Mouse (Mus musculus) liver, embryonic 11.5 days (tissue): Measurements from ENCODE around the gene Glb1l. TPM values are rescaled to one million over a fixed set of nuclear protein-coding genes. Genes with fewer than 3 reads are reported as not detected.
"Not testable (repeated sequence)": the region's sequence is repeated elsewhere in the genome, so short reads cannot be mapped to it uniquely, and the experiment has no call there.

ENCODE experiments used
- ATAC-seq: fragments of 200-750 bp; cut with Nextera tagmentation; replicated peaks from 2 replicates; pipeline ENCODE4 v1.8.0; 2017; ENCODE audit warnings: moderate number of reproducible peaks, mild to moderate bottlenecking, moderate TSS enrichment, moderate library complexity; ENCODE audit not compliant: low FRiP score
- DNase-seq: peaks from one replicate; pipeline ENCODE4 v3.0.0-alpha.2; 2017; ENCODE audit warnings: low spot score
- H3K27ac ChIP-seq: fragments of 300-500 bp; sonication (generic); 2 replicates; pipeline ENCODE4 v1.5.1; 2014; ENCODE audit warnings: mild to moderate bottlenecking, low read depth, low read length, control low read depth
- H3K27me3 ChIP-seq: fragments of 300-500 bp; sonication (generic); replicated peaks from 2 replicates; pipeline ENCODE4 v1.6.1; 2014; ENCODE audit warnings: low read length, mixed read lengths; ENCODE audit not compliant: control insufficient read depth, insufficient read depth
- H3K36me3 ChIP-seq: fragments of 300-500 bp; sonication (generic); 2 replicates; pipeline ENCODE4 v1.6.1; 2014; ENCODE audit warnings: mild to moderate bottlenecking, low read length, moderate library complexity, mixed read lengths; ENCODE audit not compliant: control insufficient read depth, insufficient read depth
- H3K4me1 ChIP-seq: fragments of 300-500 bp; sonication (generic); replicated peaks from 2 replicates; pipeline ENCODE4 v1.6.1; 2014; ENCODE audit warnings: low read length, mixed read lengths; ENCODE audit not compliant: control insufficient read depth, insufficient read depth
- H3K4me2 ChIP-seq: fragments of 300-500 bp; sonication (generic); 2 replicates; pipeline ENCODE4 v1.6.1; 2014; ENCODE audit warnings: mild to moderate bottlenecking, control low read depth, moderate library complexity
- H3K4me3 ChIP-seq: fragments of 300-500 bp; sonication (generic); 2 replicates; pipeline ENCODE4 v1.5.1; 2014; ENCODE audit warnings: low read depth, low read length, control low read depth
- H3K9ac ChIP-seq: fragments of 300-500 bp; sonication (generic); 2 replicates; pipeline ENCODE4 v1.6.1; 2014; ENCODE audit warnings: low read depth, low read length, control low read depth
- H3K9me3 ChIP-seq: fragments of 300-500 bp; sonication (generic); 2 replicates; pipeline ENCODE4 v1.6.1; 2016; ENCODE audit warnings: low read length, inconsistent platforms, mixed read lengths; ENCODE audit not compliant: control insufficient read depth
- WGBS: fragments of 180-500 bp; shearing (Covaris S2); extraction: QIAGEN DNeasy Blood & Tissue Kit; methylation state at CpG from one replicate; pipeline ENCODE4 v1.1.7; 2014; 5-methylcytosine and 5-hydroxymethylcytosine counted together
- polyA plus RNA-seq: library from polyadenylated mRNA; unstranded; fragments of >200 nt; fragmentation: Nextera tagmentation; extraction: Ambion mirVana; gene quantifications from 2 replicates; pipeline ENCODE4 v1.2.1, GENCODE M21; 2014

Gene Glb1l
- polyA plus RNA-seq, 1 experiment from 2014 or later = 9.1 TPM

DNA sequence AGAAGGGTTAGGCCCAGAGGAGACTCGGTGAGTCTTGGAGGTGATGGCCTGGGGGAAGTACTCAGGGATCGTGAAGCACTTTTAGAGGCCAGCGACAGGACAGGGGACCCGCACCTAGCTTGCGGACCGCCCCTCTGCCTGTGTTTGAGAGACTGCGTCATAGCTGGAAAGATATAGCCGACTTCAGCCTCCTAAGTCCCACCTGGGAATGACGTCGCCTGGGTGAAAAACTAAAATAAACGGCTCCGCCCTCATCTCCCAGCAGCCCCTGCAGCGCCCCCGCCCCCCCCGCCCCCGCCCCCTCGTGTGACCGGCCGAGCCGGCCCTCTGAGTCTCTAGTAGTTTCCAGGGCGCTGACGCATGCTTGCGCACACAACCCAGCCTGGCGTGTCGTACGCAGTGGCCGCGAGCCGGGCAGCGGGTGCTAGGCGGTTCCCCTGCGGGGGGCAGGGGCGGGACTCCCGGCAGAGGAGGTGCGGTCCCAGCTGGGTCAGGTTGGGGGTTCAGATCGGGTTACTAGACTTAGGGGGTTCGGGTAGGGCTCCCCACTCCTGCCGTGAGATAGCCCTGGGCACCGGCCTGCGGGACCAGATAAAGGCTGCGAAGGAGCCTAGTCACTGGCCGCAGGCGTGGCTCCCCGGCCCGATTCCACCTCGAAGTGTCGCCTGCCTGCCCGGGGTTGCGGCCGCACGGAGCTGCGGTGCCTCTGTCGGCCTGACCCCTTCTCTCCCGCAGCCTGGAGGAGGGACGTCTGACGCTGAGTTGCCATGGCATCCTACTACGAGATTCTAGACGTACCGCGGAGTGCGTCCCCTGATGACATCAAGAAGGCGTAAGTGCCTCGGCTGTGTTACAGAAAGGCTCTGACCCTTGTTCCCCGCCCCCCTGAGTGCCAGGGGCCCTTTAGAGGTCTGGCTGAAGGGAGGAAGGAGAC is 25.8 kb upstream of the Glb1l start, which contains the start of gene Dnajb2:
Gene Dnajb2, plus strand, starts transcription at position 290 of the 934 bp plus-strand sequence.
- Histone ChIP-seq H3K4me2 (peak within 1 kb of the TSS; percentile 90), H3K4me1 (peaks cover 4% of the 10 kb centered on the region; the same call in 1 of the 2 replicates), H3K27ac (peak within 1 kb of the TSS; percentile 93), H3K9me3 (no peaks in the 10 kb centered on the region), H3K36me3 (no peaks in the 10 kb centered on the region), H3K4me3 (peak within 1 kb of the TSS; percentile 66), H3K27me3 (no peaks in the 10 kb centered on the region), H3K9ac (peak within 1 kb of the TSS; percentile 76)
- WGBS = 2% methylated on average over 60 of the region's 64 CpGs
- peak; percentile 81 for DNase-seq
- peak; percentile 89 for ATAC-seq

DNA sequence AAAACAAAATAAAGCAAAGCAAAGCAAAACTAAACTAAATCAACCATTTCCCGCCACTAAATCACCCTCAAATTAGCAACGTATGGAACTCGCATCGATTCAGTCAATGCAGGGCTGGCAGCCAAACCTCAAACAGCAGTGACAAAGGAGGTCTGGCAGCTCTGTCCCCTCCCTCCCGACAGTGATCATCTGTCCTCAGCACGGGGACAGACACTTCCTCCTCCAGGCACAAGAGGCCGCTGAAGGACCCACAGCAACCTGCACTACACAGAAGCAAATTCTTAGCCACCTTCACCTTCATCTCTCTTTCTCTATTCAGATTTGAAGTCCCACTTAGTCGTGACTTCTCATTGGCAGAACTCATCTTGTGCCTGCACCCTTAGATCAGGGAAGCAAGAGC is 24.0 kb upstream of the Glb1l start:
- H3K9me3 ChIP-seq = no peaks in the 10 kb centered on the region
- no peak overlapping the region for H3K27ac ChIP-seq
- DNase-seq (no peak), ATAC-seq (peak; percentile 48)
- no peaks in the 10 kb centered on the region for H3K27me3 ChIP-seq
- no peaks in the 10 kb centered on the region for H3K36me3 ChIP-seq
- H3K4me3 ChIP-seq = no peak overlapping the region
- H3K4me2 ChIP-seq = no peak overlapping the region
- 2% methylated on average over 8 of the region's 8 CpGs for WGBS
- peaks cover 4% of the 10 kb centered on the region; the same call in 1 of the 2 replicates for H3K4me1 ChIP-seq
- no peak overlapping the region for H3K9ac ChIP-seq

DNA sequence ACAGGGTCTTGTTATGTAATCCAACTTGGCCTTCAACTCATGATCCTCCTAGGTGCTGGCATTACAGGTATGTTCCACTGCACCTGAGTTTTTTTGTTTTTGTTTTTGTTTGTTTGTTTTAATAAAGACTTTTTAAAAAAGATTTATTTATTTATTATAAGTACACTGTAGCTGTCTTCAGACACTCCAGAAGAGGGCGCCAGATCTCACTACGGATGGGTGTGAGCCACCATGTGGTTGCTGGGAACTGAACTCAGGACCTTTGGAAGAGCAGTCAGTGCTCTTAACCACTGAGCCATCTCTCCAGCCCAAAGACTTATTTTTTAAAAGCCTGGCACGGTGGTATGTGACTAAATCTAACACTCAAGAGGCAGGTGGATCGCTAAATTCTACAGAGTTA is 21.9 kb upstream of the Glb1l start:
- not testable (repeated sequence) for ATAC-seq, H3K27ac ChIP-seq, DNase-seq, H3K27me3 ChIP-seq, H3K4me3 ChIP-seq, H3K9me3 ChIP-seq, H3K4me2 ChIP-seq, H3K9ac ChIP-seq, H3K4me1 ChIP-seq, H3K36me3 ChIP-seq
- 54% methylated on average over 4 of the region's 4 CpGs for WGBS

DNA sequence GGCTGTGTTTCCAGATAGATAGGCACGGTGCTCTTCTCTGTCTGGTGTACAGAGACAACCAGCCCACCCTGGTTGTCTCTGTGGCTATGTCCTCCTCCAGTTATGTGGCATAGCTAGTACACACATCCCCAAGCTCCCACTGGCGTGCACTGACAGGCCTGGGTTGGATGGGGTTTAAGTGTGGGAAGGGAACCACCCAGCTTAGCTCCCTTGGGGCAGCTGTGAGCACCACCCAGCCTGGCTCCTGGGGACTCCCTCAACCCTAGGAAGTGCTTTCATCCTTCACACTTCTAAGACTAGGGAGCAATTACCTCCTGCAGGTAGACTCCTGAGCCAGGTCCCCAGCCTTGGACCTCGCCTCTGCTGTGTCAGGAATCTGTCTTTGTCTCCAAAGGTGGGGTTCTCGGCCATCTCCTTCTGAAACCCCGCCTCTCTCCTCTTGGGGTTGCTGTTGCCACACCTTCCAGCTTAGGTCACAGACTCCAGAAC is 21.1 kb upstream of the Glb1l start, which contains the start of gene A630095N17Rik:
Gene A630095N17Rik, minus strand, starts transcription at position 439 of the 489 bp plus-strand sequence.
- no peak within 1 kb of the TSS for H3K9ac ChIP-seq
- no peak within 1 kb of the TSS for H3K27ac ChIP-seq
- no peak within 1 kb of the TSS for H3K4me3 ChIP-seq
- DNase-seq (no peak), ATAC-seq (no peak)
- H3K36me3 ChIP-seq = no peaks in the 10 kb centered on the region
- no peaks in the 10 kb centered on the region for H3K9me3 ChIP-seq
- H3K4me1 ChIP-seq = peaks cover 2% of the 10 kb centered on the region; the same call in 1 of the 2 replicates
- 71% methylated on average over 5 of the region's 5 CpGs for WGBS
- no peaks in the 10 kb centered on the region for H3K27me3 ChIP-seq
- no peak within 1 kb of the TSS for H3K4me2 ChIP-seq

DNA sequence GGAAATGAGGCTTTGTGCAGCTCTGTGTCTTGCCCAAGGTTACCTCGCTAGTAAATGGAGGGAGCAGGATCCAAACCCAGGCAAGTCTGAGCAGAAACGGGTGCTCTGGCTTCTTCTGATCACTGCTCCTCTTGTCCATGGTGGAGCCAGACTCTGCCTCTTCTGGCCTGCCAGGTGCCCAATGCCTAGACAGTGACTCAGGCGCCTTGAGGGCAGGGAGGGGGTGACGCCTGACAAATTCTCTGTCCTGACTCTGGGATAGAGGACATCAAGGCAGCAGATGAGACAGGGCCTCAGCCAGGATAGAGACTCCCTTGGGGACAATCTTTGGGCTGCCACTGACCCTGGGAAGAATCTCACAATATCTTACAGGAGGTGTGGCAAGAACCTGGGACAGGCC is 20.6 kb upstream of the Glb1l start:
- 76% methylated on average over 4 of the region's 4 CpGs for WGBS
- H3K27ac ChIP-seq = no peak overlapping the region
- H3K9ac ChIP-seq = no peak overlapping the region

DNA sequence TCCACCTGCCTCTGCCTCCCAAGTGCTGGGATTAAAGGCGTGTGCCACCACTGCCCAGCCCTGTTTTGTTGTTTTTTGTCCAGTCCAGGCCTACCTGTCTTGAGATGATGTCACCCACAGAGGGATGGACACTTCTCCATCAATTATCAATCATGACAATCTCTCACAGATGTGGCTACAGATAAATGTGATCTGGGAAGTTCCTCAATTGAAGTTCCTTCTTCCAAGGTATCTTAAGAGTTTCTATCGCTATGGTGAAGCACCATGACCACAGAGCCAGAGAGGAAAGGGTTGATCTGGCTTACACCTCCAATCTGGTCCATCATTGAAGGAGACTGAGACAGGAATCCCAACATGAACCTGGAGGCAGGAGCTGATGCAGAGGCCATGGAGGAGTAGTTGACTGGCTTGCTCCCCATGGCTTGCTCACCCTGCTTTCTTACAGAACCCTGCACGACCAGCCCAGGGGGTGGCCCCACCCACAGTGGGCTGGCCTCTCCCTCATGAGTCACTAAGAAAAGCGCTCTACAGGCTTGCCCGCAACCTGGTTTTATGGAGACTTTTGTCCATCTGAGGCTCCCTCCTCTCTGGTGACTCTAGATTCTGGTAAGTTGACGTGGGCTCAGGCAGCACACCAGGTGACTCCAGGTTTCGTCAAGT is 19.9 kb upstream of the Glb1l start:
- ATAC-seq (0 out of 2 replicates have a peak, but pooled peaks have one; percentile 39), DNase-seq (no peak)
- 64% methylated on average over 7 of the region's 7 CpGs for WGBS
- Histone ChIP-seq H3K36me3 (no peaks in the 10 kb centered on the region), H3K4me3 (no peak overlapping the region), H3K27ac (no peak overlapping the region), H3K9ac (no peak overlapping the region), H3K9me3 (no peaks in the 10 kb centered on the region), H3K4me1 (peaks cover 4% of the 10 kb centered on the region), H3K27me3 (no peaks in the 10 kb centered on the region), H3K4me2 (no peak overlapping the region)

More for the DNA sequence above, 20.6 kb upstream of the Glb1l start:
- no peak overlapping the region for H3K4me3 ChIP-seq
- DNase-seq (no peak), ATAC-seq (no peak)
- H3K36me3 ChIP-seq = no peaks in the 10 kb centered on the region
- no peaks in the 10 kb centered on the region for H3K9me3 ChIP-seq
- H3K27me3 ChIP-seq = no peaks in the 10 kb centered on the region
- H3K4me2 ChIP-seq = no peak overlapping the region
- H3K4me1 ChIP-seq = peaks cover 2% of the 10 kb centered on the region; the same call in 1 of the 2 replicates

DNA sequence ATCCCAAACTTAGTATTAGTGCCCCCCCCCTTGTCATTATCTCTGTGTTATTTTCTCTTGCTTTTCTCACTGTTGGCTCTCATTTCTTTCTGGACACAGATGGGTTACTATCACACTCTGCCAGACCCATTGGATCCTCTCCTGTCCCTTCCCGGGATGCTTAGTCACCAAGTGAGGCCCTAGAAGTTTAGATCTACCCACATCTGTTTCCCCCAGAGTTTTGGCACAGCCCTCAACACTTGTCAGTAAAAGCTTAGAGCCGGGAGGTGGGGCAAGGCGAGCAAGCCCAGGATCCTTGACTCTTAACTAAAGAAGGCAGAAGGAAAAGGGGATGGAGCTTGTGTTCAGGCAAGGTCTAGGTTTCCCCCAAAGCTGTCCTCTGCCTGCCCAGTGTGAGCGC is 18.5 kb upstream of the Glb1l start:
- DNase-seq = no peak
- Histone ChIP-seq H3K9ac (no peak overlapping the region), H3K4me3 (no peak overlapping the region), H3K36me3 (no peaks in the 10 kb centered on the region), H3K4me1 (peaks cover 6% of the 10 kb centered on the region; the same call in 1 of the 2 replicates), H3K4me2 (no peak overlapping the region), H3K27ac (peak overlapping the region; percentile 19; the same call in 1 of the 2 replicates), H3K9me3 (no peaks in the 10 kb centered on the region), H3K27me3 (no peaks in the 10 kb centered on the region)
- ATAC-seq = peak; percentile 77
- WGBS = 53% methylated on average over 4 of the region's 4 CpGs

DNA sequence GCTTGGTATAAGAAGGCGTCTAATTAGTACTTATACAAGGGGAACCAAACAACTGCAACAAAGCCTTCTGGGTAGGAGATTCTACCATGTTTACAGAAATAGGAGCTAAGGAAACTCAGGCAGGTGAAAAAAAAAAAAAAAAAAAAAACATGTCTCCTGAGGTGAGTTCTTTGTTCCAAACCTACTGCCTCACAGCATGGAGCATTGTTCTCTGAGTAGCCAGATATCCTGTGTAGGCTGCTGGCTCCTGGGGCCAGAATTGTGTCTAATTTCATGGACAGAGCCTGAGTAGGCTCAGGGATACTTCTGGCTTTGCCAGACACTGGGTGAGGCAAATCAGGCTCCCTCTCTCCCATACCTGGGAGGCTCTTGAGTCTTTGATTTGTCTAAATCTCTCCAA is 17.0 kb upstream of the Glb1l start:
- Histone ChIP-seq H3K27ac (no peak overlapping the region), H3K36me3 (no peaks in the 10 kb centered on the region), H3K9me3 (no peaks in the 10 kb centered on the region), H3K4me1 (peaks cover 6% of the 10 kb centered on the region; the same call in 1 of the 2 replicates), H3K9ac (no peak overlapping the region; the same call in 1 of the 2 replicates), H3K4me2 (no peak overlapping the region), H3K27me3 (no peaks in the 10 kb centered on the region), H3K4me3 (no peak overlapping the region)
- 78% methylated on average over 1 of the region's 1 CpGs for whole genome bisulfite sequencing
- no peak for ATAC-seq
- DNase-seq = no peak
